Mouse (Mus musculus): ENCODE results near the gene Vmn2r120. TPM values are rescaled to one million over a fixed set of nuclear protein-coding genes. Genes with fewer than 3 reads are reported as not detected.

The Vmn2r120 gene
- polyA plus RNA-seq (2015; fragmentation: Illumina TruSeq; extraction: RNeasy Lipid Tissue Mini Kit (QIAGEN cat#74804); ENCODE audit: insufficient read depth, low read depth, low replicate concordance), result not detected

GRCm38 (mm10) chr17:57545405-57545804 is at the start of gene Vmn2r120:
Vmn2r120 (minus strand) TSS chr17:57545505.

Other genes starting within 250 kb of the Vmn2r120 start
- gene Adgre1, start 186.8 kb downstream of the Vmn2r120 start, polyA plus RNA-seq (2015; fragmentation: Illumina TruSeq; extraction: RNeasy Lipid Tissue Mini Kit (QIAGEN cat#74804); ENCODE audit: insufficient read depth, low read depth, low replicate concordance), result 3.5 TPM
- gene Gm21834, start 196.7 kb upstream of the Vmn2r120 start, polyA plus RNA-seq (2015; fragmentation: Illumina TruSeq; extraction: RNeasy Lipid Tissue Mini Kit (QIAGEN cat#74804); ENCODE audit: insufficient read depth, low read depth, low replicate concordance), result not detected
- not detected for gene Cntnap5c, start 224.1 kb upstream of the Vmn2r120 start, polyA plus RNA-seq (2015; fragmentation: Illumina TruSeq; extraction: RNeasy Lipid Tissue Mini Kit (QIAGEN cat#74804); ENCODE audit: insufficient read depth, low read depth, low replicate concordance)

Data from pancreas, adult 10 weeks (tissue).